Mouse (Mus musculus): ENCODE data around the gene Olfr657.

Gene Olfr657

DNA sequence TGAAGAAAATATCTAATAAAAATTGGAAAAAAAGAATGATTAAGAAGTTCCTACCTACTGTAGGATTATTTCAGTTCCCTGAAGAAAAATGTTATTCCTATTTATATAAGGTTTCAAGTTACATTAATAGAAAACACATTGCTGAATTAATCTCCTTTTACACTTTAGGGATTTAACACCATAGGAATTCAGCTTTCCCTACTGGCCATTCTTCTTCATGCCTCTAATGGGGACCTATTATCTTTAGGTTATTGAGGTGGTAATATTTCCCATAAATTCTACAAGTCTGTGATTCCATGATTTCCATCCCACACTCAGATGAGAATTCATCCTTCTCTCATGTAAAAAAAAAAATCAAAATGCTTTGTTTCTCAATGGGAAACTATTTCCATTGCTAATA lies at the start of gene Olfr657:
TSS of gene Olfr657 (plus strand) at position 301 of the 400 bp plus-strand sequence.
- DNase-seq (ENCODE audit: low spot score): no peak

GRCm38 (mm10) chr7:104577014-104577413 lies 47.6 kb upstream of the Olfr657 start, which contains the start of gene Olfr653:
Gene Olfr653, plus strand, starts transcription at chr7:104577314.
- no peak for DNase-seq (ENCODE audit: low spot score)

GRCm38 (mm10) chr7:104580846-104581245 lies 43.7 kb upstream of the Olfr657 start:
- DNase-seq (ENCODE audit: low spot score): no peak

DNA sequence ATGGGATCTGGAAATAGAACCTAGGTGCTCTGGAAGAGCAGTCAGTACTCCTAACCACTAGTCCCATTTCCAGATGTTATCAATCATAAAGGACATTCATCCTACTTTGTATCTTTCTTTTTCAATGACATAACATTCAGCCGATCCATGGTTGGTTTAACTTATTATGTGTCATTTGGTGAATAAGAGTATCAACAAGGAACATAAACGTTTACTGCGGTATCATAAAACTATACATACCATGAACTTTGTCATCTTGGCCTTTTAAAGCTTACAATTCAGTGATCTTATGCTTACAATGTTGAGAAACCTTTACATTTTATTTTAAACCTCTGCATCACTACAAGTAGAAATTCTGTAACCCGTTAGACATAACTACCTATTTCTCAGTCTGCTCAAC lies 43.2 kb upstream of the Olfr657 start:
- no peak for DNase-seq (ENCODE audit: low spot score)

DNA sequence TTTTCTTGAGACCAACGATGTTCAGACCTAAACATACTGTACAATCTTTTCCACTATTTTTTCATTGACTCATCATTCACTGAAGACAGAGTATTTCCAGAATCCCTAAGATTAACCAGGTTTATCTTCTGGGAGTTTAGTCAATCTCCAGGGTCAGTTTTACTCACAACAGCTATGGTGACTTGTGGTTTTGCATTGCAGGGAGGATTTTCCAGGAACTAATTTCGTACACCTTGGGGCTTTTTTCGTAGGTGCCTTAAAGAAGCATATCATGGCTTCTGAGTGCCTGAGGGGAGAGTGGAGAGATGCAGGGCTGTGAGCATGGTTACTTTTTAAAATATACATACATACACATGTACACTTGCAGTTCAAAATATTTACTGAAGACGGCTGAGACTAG lies 37.9 kb upstream of the Olfr657 start, which contains the start of gene Olfr654:
TSS of gene Olfr654 (plus strand) at position 301 of the 400 bp plus-strand sequence.
- DNase-seq (ENCODE audit: low spot score): no peak

GRCm38 (mm10) chr7:104588274-104588673 lies 36.3 kb upstream of the Olfr657 start:
- DNase-seq (ENCODE audit: low spot score): no peak

DNA sequence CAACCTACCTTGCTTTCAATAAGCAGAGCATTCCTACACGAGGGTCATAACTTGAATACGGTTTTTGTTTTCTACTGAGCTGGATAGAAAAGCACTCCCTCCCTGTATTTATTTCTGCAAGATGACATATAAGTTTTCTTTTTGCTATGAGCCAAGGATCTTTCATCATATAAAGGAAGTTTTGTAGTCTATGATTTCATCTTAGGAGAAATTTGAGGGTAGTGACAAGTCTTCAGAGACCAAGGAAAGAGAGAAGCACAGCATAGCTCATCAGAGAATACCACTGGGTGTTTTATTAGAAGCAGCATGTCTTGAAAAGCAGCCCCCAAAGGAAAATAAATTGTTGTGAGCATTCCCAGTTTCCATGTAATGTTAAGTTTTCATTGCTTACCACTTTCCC lies 22.9 kb upstream of the Olfr657 start, which contains the start of gene Olfr655:
TSS of gene Olfr655 (minus strand) at position 101 of the 400 bp plus-strand sequence.
- DNase-seq (ENCODE audit: low spot score): no peak

- DNase-seq (ENCODE audit: low spot score): peak; percentile 11
These were observed 21.4 kb upstream of the Olfr657 start for GRCm38 (mm10) chr7:104603173-104603572.

- no peak for DNase-seq (ENCODE audit: low spot score)
These were observed 19.9 kb upstream of the Olfr657 start for GRCm38 (mm10) chr7:104604727-104605126.

DNA sequence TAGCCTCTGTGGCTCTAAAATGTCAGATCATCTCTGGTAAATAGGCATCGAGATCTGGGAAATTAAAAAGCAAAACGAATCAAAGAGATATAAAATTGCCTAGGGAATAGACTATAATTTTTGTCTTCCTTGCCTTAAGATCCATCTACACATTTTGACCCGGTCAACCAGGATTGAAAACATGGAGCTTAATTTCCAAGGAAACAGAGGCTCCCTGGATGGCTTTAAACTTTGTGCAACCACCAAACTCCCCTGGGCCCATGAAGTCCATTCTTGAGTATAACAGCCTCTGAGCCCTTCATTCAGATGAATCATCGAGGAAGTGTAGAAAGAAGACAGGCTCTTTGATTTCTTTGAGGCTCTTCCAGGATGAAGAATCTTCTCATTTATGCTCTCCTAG lies 10.9 kb upstream of the Olfr657 start, which contains the start of gene Olfr656:
TSS of gene Olfr656 (plus strand) at position 301 of the 400 bp plus-strand sequence.
- DNase-seq (ENCODE audit: low spot score): no peak

- DNase-seq (ENCODE audit: low spot score): peak; percentile 5
These were observed 22.4 kb downstream of the Olfr657 start, which contains the start of gene Olfr658 for GRCm38 (mm10) chr7:104646841-104647482. Gene Olfr658, minus strand, starts transcription at chr7:104647305.

- no peak for DNase-seq (ENCODE audit: low spot score)
These were observed 41.9 kb downstream of the Olfr657 start, which contains the start of gene Olfr659 for GRCm38 (mm10) chr7:104666453-104666852. Gene Olfr659, plus strand, starts transcription at chr7:104666753.

DNA sequence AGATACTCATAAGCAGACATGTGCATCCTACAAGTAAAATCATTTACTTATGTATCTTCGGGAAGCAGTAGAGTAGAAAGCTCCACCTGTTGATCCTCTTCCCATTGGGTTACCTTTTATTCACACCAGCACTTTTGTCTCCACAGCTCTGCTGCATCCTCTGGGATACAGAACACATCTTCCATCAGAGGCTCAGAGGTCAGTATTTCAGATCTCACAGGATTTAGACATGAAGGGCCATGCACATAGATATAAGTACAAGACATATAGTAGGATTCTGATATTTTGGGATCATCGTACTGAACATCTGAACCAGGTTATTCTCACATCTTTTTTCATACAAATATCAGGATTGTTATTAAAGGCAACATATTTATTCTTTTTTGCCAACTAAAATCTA lies 61.6 kb downstream of the Olfr657 start, which contains the start of gene Olfr661:
TSS of gene Olfr661 (plus strand) at position 301 of the 400 bp plus-strand sequence.
- DNase-seq (ENCODE audit: low spot score): no peak
